Mouse (Mus musculus) embryo, embryonic 11 days (tissue): ENCODE data around the gene Tbx4.
A peak's percentile ranks its signal among the peaks of the same experiment; 100 is the strongest.

ENCODE experiments used
- DNase-seq: peaks from one replicate; pipeline ENCODE4 v3.0.0-alpha.2; 2015

The Tbx4 gene

GRCm38 (mm10) chr11:85910133-85910532 lies 23.9 kb downstream of the Tbx4 start:
- DNase-seq: peak; percentile 59

- DNase-seq: no peak
These were observed 27.3 kb downstream of the Tbx4 start for GRCm38 (mm10) chr11:85913506-85913905.

DNA sequence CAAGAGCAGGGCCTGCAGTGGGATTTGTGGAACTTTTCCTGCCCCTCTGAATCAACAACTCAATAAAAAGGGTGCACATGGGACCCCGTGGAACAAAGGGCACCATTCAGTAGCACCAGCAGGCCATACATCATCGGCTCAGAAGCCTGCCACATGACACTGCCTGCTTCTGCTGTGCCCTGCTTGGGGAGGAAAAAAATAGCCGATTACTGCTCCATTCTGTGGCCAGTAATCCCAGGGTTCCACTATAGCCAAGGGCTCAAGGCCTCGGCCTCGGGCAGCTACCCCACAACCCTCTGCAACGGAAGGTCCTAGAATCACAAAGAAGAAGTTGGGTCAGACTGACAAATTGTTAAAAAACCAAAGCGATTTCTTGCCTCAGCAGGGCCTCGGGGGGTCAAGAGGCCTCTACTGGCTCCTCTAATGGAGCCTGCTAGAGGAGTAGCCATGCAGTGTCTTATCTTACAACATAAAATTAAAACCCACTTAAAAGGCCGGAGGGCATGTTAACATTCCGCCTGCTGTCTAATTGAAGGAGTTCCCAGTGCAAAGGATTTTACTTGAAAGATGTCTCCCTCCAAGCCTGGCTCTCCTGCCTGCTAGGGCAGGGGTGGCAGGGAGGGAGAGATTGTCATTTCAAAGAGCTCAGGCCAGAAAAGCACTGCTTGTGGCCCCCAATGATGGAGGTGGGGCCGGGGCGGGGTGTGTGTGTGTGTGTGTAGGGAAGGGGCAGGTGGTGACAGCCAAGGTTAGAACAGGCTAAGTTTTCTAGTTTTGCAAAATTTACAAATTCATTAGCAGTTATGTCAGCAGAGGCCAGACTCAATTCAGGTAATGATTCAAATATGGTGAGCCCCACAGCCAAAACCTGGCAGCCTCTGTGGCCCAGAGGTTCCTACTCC lies 31.1 kb downstream of the Tbx4 start:
- DNase-seq: peak; percentile 64

DNA sequence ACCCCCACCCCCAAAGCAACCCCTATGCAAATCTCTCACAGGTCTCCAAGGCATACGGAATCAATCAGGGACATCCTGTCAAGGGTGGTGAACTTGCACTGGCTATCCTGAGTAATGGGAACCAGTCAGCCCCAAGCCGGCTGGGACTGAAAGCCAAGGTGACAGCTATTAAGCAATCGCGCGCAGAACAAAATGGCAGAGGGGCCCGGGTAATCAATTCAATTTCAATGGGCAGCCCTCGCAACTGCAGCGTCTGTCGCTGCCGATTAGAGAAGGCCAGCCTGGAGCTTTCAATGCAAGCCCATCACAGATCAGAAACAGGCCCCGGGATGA lies 31.7 kb downstream of the Tbx4 start:
- peak; percentile 82 for DNase-seq

- no peak for DNase-seq
These were observed 32.2 kb downstream of the Tbx4 start for GRCm38 (mm10) chr11:85918388-85918940.

DNA sequence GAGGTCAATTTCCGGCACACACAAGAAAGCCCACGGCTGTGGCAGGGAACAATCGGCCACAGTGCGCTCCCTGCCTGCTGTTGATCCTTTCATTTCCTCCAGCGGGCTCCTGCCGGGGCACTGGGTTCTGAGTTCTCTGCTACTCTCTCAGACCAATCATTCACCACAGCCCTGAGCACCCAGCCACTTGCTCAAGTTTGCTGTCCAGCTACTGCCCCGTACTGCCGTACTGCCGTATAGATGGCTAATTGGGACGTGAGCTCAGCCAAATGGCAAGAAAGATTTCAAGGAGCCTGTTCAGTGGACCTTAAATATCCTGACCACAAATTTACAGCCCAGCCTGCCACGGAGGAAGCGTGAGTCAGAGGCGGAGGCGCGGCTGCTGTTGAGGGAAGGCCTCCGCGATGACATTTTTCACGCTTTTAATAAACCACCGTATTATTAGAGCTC lies 39.1 kb downstream of the Tbx4 start:
- DNase-seq: peak; percentile 65

DNA sequence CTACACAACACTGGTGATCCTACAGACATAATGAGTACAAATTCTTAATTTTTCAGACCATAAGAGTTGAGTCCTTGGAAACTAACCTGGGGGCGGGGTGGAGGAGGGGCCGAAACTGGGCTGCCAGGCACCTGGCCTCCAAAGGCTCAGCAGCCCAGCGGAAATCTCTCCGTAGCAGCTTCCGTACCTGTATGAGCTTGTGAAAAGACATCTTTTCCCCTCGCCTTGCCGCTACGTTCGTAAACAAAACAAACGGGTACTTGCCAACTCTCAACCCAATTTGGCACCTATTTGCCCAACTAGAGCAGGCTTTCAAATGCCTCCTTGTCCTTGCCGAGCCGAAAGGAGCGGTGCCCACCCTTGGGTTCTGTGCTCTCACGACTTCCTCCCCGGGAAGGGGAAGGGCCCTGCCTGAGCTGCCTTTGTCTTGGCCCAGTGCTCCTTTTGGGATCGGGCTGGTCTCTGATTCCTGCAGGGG lies 40.1 kb downstream of the Tbx4 start:
- peak; percentile 35 for DNase-seq

DNA sequence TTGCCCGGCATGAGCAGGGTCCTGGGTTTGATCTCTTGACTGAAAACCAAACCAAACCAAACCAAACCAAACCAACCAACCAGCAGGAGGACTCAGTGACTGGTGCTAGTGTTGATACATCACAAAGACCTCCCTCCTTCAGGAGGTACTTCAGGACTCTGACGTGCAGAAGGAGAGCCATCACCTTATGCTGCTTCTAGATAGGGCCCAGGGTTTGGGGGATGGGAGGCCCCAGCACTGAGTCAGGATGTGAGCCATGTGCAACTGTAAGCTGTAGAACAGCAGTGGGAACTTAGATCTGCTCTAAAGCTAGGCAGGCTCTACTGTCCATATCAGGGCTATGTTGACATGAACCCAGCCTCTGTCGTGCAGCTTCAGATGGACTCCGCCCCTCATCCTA lies 41.9 kb downstream of the Tbx4 start:
- no peak for DNase-seq

- no peak for DNase-seq
These were observed 43.4 kb downstream of the Tbx4 start for GRCm38 (mm10) chr11:85929651-85930050.

- DNase-seq: peak; percentile 65
These were observed 55.8 kb downstream of the Tbx4 start for GRCm38 (mm10) chr11:85941785-85942570.

- no peak for DNase-seq
These were observed 62.5 kb downstream of the Tbx4 start for GRCm38 (mm10) chr11:85948765-85949164.

DNA sequence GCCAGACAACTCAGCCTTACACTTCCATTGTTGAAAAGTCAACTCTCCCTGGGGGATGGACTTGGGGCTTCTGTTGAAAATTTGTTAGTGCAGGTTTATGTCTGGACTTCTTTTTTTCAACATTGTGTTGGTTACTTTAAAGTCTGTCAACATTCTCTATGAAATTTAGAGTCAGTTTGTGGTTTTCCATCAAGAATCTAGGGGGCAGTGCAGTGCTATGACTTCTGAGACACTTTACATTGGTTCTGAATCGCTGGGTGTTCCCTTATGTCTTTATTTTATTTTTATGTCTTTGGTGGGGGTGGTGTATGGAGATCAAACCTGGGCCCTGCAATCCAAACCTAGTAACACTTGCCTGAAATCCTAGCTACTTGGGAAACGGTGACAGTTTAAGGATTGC lies 63.5 kb downstream of the Tbx4 start:
- DNase-seq: no peak

- no peak for DNase-seq
These were observed 66.3 kb downstream of the Tbx4 start for GRCm38 (mm10) chr11:85952538-85952937.

- DNase-seq: no peak
These were observed 69.4 kb downstream of the Tbx4 start for GRCm38 (mm10) chr11:85955611-85956010.

GRCm38 (mm10) chr11:85956422-85956821 lies 70.2 kb downstream of the Tbx4 start:
- no peak for DNase-seq

GRCm38 (mm10) chr11:85956950-85957778 lies 70.9 kb downstream of the Tbx4 start:
- no peak for DNase-seq

DNA sequence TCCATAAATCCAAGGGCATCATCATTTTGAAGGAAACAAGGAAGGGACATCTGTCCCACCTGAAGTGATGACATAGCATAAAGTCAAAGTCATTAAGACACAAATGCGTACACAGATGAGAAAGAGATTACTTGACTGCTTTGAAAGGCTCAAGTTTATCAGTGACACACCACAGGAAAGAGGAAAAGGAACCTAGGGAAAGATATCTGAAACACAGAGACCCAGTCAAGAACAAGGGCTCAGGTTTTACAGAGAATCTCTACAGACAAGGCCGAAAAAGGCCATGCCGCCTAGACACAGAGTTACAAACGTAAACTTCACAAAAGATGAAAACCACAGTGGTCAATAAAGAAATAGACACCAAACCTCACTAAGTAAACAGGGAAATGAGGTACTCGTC lies 73.6 kb downstream of the Tbx4 start:
- DNase-seq: no peak

- DNase-seq: no peak
These were observed 74.1 kb downstream of the Tbx4 start for GRCm38 (mm10) chr11:85960273-85960672.

DNA sequence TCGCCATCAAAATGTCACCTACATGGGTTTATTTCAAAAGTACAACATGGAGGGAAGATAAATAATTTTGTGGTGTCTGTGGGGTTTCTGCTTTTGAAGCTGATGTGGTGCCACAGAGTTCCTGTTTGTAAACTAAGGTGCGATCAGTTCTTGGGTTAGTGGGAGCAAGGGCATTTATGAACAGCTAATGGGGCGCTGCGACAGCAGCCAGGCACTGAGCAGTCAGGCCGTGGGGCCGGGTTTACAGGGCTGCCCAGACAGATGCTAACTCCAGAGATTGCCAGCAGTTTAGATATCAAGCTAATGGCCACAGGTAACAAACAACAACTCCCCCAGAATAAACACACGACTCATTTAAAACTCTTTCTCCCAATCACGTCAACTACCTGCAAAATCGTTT lies 75.3 kb downstream of the Tbx4 start:
- DNase-seq: no peak
